Mouse (Mus musculus): ENCODE measurements around the gene Rbpms2.

- TF ChIP-seq CTCF (IDR thresholded peaks at IDR 0.05; ENCODE audit: insufficient read depth, low read depth, low read length) (no peak), POLR2A (IDR thresholded peaks at IDR 0.05; ENCODE audit: insufficient read depth, low read depth, low read length) (no peak)
Observed at GRCm38 (mm10) chr9:65629767-65630630, 551 bp downstream of the Rbpms2 start.
